Mouse (Mus musculus) megakaryocyte, embryonic 14.5 days (primary cell): ENCODE measurements around the gene Ggt7.

Experiments used
- FLI1 ChIP-seq: IDR thresholded peaks from 2 replicates; pipeline ENCODE4 v1.6.1; 2012; ENCODE audit warnings: low read length, inconsistent platforms, mixed read lengths
- GATA1 ChIP-seq: IDR thresholded peaks from 3 replicates; pipeline ENCODE4 v1.6.1; 2012; ENCODE audit warnings: mixed read lengths, low read length, inconsistent platforms, borderline replicate concordance

GRCm38 (mm10) chr2:155539696-155540095 lies 21.7 kb upstream of the Ggt7 start:
- no peak for TF ChIP-seq GATA1
- no peak for TF ChIP-seq FLI1
